Mouse (Mus musculus): Measurements from ENCODE around the gene Gm21258.
"Not testable (repeated sequence)": the region's sequence is repeated elsewhere in the genome, so short reads cannot be mapped to it uniquely, and the experiment has no call there.

Gm21258 gene

DNA sequence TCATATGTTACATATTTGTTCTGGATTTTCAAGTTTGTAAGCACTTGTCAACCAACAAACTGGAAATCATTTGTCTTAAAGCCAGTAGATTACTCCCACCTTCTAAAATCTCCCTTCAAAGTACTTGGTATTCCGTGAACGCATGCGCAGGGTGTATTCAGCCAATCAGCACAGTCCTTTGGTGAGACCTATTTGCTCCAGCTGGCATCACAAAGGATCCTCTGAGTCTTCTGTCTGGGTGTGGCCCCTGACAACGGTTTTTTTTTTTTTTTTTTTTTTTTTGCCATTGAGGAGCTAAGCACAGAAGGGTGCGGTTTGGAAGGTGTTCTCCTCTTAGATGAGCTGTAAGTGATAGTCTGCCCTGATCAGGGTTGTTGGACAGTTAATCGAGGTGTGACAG, at the start of gene Gm21258:
Gm21258 (plus strand) TSS at position 301 of the 400 bp plus-strand sequence.
- POLR2A ChIA-PET, CTCF ChIA-PET: not testable (repeated sequence)

Measured in embryonic stem cell, embryonic (primary cell).